Mouse (Mus musculus): ENCODE measurements around the gene Glt28d2.

DNA sequence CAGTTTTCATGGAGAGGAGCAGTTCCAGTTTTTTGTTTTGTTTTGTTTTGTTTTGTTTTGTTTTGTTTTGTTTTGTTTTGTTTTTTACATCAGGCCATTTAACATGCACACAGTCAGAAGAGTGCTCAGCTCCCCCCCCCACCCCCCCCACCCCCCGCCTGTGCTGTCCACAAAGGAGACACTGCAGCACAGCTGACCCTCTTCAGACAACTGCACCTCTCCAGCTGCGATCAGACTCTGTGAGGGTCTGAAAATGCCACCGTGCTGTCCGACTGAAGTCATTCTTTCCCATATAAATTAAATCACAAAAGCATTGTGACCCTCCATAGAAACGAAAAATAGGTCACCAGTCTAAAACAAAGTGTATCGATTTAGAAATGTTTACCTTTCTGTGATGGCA, 28.0 kb downstream of the Glt28d2 start:
- TF ChIP-seq CTCF (IDR thresholded peaks at IDR 0.05; ENCODE audit: low read depth, low read length) (no peak), POLR2A (IDR thresholded peaks at IDR 0.05; ENCODE audit: insufficient read depth, low read length) (no peak), EP300 (IDR thresholded peaks at IDR 0.05; ENCODE audit: insufficient read depth, low read depth, low read length) (no peak)
